Mouse (Mus musculus): Measurements from ENCODE around the gene Fmo5. TPM values are rescaled to one million over a fixed set of nuclear protein-coding genes. Genes with fewer than 3 reads are reported as not detected.

The Fmo5 gene
- polyA plus RNA-seq, 1 experiment: 9.9 TPM

DNA sequence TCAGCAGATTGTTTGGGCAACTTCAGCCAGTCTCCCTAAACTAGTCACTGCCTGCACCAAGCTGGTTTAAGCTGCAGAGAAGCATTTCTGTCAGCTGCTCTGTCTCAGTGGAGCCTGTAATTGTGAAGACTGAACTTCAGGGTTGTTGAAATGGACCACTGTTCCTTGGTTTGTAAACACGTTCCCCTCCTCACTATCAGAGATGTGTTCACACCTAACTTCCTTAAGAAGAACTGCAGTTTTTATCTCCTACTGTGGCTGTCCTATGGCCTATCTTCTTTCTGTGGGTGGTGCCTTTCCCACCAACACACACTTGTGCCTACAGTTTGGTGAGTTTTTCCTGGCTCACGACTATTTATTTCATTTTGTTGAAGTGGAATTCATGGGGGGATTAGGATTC lies 60.7 kb downstream of the Fmo5 start:
- 76% methylated on average over 2 of the region's 2 CpGs for whole genome bisulfite sequencing
- no peak for TF ChIP-seq POLR2A (IDR thresholded peaks at IDR 0.05; ENCODE audit: low read depth, low read length)
- no peak for TF ChIP-seq CTCF (conservative IDR thresholded peaks at IDR 0.05; ENCODE audit: insufficient read depth, insufficient read length, low read depth, low read length)
- no peaks in the 10 kb centered on the region for H3K36me3 ChIP-seq (ENCODE audit: control insufficient read depth, insufficient read depth, low read length)
- no peaks in the 10 kb centered on the region for H3K27me3 ChIP-seq (replicated peaks; ENCODE audit: control insufficient read depth, insufficient read depth, low read length)
- H3K27ac ChIP-seq (ENCODE audit: insufficient read depth, low read depth, low read length): no peak overlapping the region
- no peak for DNase-seq
- H3K4me3 ChIP-seq (ENCODE audit: insufficient read depth, low read depth, low read length): no peak overlapping the region
- H3K4me1 ChIP-seq (ENCODE audit: control insufficient read depth, insufficient read depth, low read length): no peaks in the 10 kb centered on the region

DNA sequence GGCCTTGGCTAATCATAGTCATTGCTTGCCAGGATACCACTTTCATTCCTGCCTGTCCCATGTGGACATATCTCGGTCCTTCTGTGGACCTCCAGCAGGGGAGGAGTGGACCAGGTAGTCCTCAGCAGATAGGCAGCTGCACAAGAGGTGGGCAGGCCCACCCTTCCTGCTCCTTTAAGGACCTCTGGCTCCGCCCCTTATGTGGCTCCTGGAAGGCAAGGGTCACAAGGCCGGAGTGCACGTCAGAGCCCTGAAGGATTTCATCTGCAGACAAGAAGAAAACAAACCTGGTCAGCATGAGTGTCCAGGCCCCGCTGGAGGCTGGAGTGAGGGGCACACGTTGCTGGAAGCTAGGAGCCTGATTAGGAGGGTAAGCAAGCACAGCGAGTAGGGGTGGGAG lies 62.0 kb downstream of the Fmo5 start:
- TF ChIP-seq CTCF (conservative IDR thresholded peaks at IDR 0.05; ENCODE audit: insufficient read depth, insufficient read length, low read depth, low read length) (no peak), POLR2A (IDR thresholded peaks at IDR 0.05; ENCODE audit: low read depth, low read length) (no peak)
- peak; percentile 64 for DNase-seq
- peak overlapping the region; percentile 48 for H3K4me3 ChIP-seq (ENCODE audit: insufficient read depth, low read depth, low read length)
- H3K4me1 ChIP-seq (ENCODE audit: control insufficient read depth, insufficient read depth, low read length): no peaks in the 10 kb centered on the region
- 52% methylated on average over 7 of the region's 7 CpGs for WGBS
- H3K27ac ChIP-seq (ENCODE audit: insufficient read depth, low read depth, low read length): peak overlapping the region; percentile 7; the same call in 1 of the 2 replicates
- no peaks in the 10 kb centered on the region for H3K27me3 ChIP-seq (replicated peaks; ENCODE audit: control insufficient read depth, insufficient read depth, low read length)
- H3K36me3 ChIP-seq (ENCODE audit: control insufficient read depth, insufficient read depth, low read length): no peaks in the 10 kb centered on the region

DNA sequence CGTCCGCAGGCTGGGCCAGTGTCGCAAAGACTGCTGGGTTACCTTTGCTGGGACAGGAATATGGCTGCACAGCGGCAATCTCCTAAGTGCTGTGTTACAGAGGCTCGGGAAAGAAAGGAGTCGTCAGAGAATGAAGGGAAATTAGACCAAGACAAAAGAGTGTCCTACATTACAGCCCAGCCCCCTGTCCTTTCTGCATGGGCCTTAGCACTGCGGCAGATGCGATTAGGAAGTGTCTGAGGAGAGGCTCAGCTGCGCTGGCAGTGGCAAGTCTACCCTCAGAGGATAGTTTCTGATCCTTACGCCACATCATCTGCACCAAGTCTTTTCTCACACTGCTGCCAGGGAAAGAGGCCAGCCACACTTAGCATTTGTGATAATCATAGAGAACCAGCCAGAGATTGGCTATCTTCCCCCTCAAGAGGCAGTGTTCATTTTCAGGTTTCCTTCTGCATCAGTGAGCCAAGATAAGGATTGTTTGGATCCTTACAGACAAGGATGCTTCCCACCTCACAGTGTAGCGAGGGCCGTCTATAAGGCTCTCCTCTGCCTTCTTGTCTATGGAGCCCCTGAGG lies 62.9 kb downstream of the Fmo5 start:
- WGBS: 79% methylated on average over 12 of the region's 12 CpGs
- Histone ChIP-seq H3K27me3 (replicated peaks; ENCODE audit: control insufficient read depth, insufficient read depth, low read length) (no peaks in the 10 kb centered on the region), H3K27ac (ENCODE audit: insufficient read depth, low read depth, low read length) (no peak overlapping the region; the same call in 1 of the 2 replicates), H3K4me3 (ENCODE audit: insufficient read depth, low read depth, low read length) (peak overlapping the region; percentile 48), H3K4me1 (ENCODE audit: control insufficient read depth, insufficient read depth, low read length) (no peaks in the 10 kb centered on the region), H3K36me3 (ENCODE audit: control insufficient read depth, insufficient read depth, low read length) (no peaks in the 10 kb centered on the region)
- TF ChIP-seq CTCF (conservative IDR thresholded peaks at IDR 0.05; ENCODE audit: insufficient read depth, insufficient read length, low read depth, low read length): no peak
- no peak for TF ChIP-seq POLR2A (IDR thresholded peaks at IDR 0.05; ENCODE audit: low read depth, low read length)
- DNase-seq: no peak

DNA sequence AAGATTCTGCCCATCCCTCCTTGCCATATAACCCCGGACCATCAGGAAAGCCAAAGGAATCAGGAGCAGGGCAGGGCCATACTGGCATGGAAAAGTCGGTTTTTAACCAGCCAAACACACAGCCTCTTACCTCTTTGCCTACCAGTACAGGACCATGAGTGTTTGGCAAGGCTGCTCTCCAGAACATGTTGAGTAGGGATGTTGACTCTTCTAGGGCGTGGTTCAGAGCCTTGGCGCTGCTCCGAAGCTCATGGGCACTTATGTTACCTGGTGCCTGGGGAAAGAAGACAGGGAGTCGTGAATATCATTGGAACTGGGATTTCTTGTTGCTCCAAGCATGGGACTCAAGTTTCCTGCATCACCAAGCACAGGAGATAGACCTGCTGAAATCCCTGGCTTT lies 65.2 kb downstream of the Fmo5 start:
- WGBS: 90% methylated on average over 6 of the region's 6 CpGs

DNA sequence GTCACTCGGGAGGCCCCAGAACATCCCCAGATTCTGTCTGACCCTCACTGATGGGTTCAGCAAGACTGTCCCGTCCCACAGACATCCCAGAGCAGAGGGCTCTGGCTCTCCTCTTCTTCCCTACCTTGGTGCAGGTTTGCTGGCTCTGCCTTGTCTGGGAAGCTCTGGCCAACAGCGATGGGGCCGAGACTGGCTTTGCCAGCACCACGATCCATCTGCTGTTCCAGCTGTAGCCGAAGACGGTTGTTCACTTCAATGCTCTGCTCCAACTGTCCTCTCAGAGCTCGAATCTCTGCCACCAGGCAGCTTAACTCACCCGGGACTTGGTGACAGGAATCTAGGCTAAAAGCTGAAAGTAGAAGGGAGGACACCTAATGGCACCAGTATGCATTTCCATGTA lies 68.3 kb downstream of the Fmo5 start:
- no peak overlapping the region for H3K4me3 ChIP-seq (ENCODE audit: insufficient read depth, low read depth, low read length)
- DNase-seq: no peak
- no peak overlapping the region for H3K27ac ChIP-seq (ENCODE audit: insufficient read depth, low read depth, low read length)
- TF ChIP-seq POLR2A (IDR thresholded peaks at IDR 0.05; ENCODE audit: low read depth, low read length): no peak
- no peak for TF ChIP-seq CTCF (conservative IDR thresholded peaks at IDR 0.05; ENCODE audit: insufficient read depth, insufficient read length, low read depth, low read length)
- no peaks in the 10 kb centered on the region for H3K36me3 ChIP-seq (ENCODE audit: control insufficient read depth, insufficient read depth, low read length)
- H3K4me1 ChIP-seq (ENCODE audit: control insufficient read depth, insufficient read depth, low read length): no peaks in the 10 kb centered on the region; the same call in 1 of the 2 replicates
- 82% methylated on average over 9 of the region's 9 CpGs for WGBS
- H3K27me3 ChIP-seq (replicated peaks; ENCODE audit: control insufficient read depth, insufficient read depth, low read length): no peaks in the 10 kb centered on the region

More for the DNA sequence above, 65.2 kb downstream of the Fmo5 start:
- H3K36me3 ChIP-seq (ENCODE audit: control insufficient read depth, insufficient read depth, low read length): no peaks in the 10 kb centered on the region
- H3K4me1 ChIP-seq (ENCODE audit: control insufficient read depth, insufficient read depth, low read length): no peaks in the 10 kb centered on the region; the same call in 1 of the 2 replicates
- DNase-seq: no peak
- no peak for TF ChIP-seq CTCF (conservative IDR thresholded peaks at IDR 0.05; ENCODE audit: insufficient read depth, insufficient read length, low read depth, low read length)
- no peak for TF ChIP-seq POLR2A (IDR thresholded peaks at IDR 0.05; ENCODE audit: low read depth, low read length)
- H3K4me3 ChIP-seq (ENCODE audit: insufficient read depth, low read depth, low read length): no peak overlapping the region
- H3K27me3 ChIP-seq (replicated peaks; ENCODE audit: control insufficient read depth, insufficient read depth, low read length): no peaks in the 10 kb centered on the region
- H3K27ac ChIP-seq (ENCODE audit: insufficient read depth, low read depth, low read length): no peak overlapping the region

DNA sequence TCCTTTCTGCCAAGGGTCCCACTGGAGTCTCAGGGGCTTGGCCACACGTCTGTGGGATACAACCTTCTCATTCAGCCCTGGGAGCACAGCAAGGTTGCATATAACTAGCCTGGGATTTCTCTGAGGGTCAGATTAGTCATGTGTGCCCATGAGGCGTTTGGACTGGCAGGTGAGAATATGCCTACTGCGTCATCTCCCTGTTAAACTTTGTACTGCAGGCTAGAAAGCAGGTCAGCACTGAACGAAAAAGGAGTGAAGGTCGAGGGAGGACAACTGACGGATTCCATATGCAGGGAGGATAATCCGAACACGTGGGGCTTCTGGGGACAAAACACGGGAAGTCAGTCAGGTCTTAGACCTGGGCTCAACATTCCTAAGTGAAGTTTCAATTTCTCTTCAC lies 68.7 kb downstream of the Fmo5 start:
- Histone ChIP-seq H3K4me3 (ENCODE audit: insufficient read depth, low read depth, low read length) (no peak overlapping the region), H3K36me3 (ENCODE audit: control insufficient read depth, insufficient read depth, low read length) (no peaks in the 10 kb centered on the region), H3K27ac (ENCODE audit: insufficient read depth, low read depth, low read length) (no peak overlapping the region), H3K4me1 (ENCODE audit: control insufficient read depth, insufficient read depth, low read length) (no peaks in the 10 kb centered on the region; the same call in 1 of the 2 replicates), H3K27me3 (replicated peaks; ENCODE audit: control insufficient read depth, insufficient read depth, low read length) (no peaks in the 10 kb centered on the region)
- WGBS: 34% methylated on average over 9 of the region's 9 CpGs
- TF ChIP-seq CTCF (conservative IDR thresholded peaks at IDR 0.05; ENCODE audit: insufficient read depth, insufficient read length, low read depth, low read length) (no peak; the same call in 1 of the 2 replicates), POLR2A (IDR thresholded peaks at IDR 0.05; ENCODE audit: low read depth, low read length) (no peak)
- DNase-seq: peak; percentile 76

DNA sequence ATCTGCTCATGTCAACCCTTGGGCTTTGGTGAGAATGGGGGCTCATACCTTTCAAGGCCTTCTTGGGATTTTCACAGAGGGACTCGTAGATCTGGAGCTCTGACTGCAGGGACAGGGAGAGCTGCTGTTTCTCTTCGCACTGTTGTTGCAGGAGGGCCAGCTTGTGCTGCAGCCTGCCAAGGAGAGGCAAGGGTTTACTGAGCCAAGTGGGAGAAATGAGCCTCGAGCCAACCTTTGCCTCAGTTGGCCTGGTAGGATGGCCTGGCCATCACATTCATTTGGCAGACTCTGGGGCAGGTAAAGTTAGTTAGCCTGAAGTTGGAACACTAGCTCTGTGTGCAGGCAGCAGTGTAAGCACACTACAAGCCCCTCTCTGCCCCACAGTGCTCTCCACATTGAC lies 70.5 kb downstream of the Fmo5 start:
- Histone ChIP-seq H3K4me3 (ENCODE audit: insufficient read depth, low read depth, low read length) (no peak overlapping the region), H3K27ac (ENCODE audit: insufficient read depth, low read depth, low read length) (no peak overlapping the region), H3K36me3 (ENCODE audit: control insufficient read depth, insufficient read depth, low read length) (no peaks in the 10 kb centered on the region; the same call in 1 of the 2 replicates), H3K4me1 (ENCODE audit: control insufficient read depth, insufficient read depth, low read length) (no peaks in the 10 kb centered on the region; the same call in 1 of the 2 replicates), H3K27me3 (replicated peaks; ENCODE audit: control insufficient read depth, insufficient read depth, low read length) (no peaks in the 10 kb centered on the region)
- DNase-seq: peak; percentile 3
- 81% methylated on average over 3 of the region's 3 CpGs for WGBS
- TF ChIP-seq CTCF (conservative IDR thresholded peaks at IDR 0.05; ENCODE audit: insufficient read depth, insufficient read length, low read depth, low read length) (no peak), POLR2A (IDR thresholded peaks at IDR 0.05; ENCODE audit: low read depth, low read length) (no peak)

Measured in kidney, adult 2 months (tissue).